Mouse (Mus musculus) 3T3-L1 (cell line): ENCODE data around the gene Fbxw2.
"Not testable (repeated sequence)": the region's sequence is repeated elsewhere in the genome, so short reads cannot be mapped to it uniquely, and the experiment has no call there.

ENCODE experiments used
- DNase-seq: peaks from one replicate; pipeline ENCODE4 v3.0.0-alpha.2; 2015; ENCODE audit warnings: low read depth, low spot score

Gene Fbxw2

DNA sequence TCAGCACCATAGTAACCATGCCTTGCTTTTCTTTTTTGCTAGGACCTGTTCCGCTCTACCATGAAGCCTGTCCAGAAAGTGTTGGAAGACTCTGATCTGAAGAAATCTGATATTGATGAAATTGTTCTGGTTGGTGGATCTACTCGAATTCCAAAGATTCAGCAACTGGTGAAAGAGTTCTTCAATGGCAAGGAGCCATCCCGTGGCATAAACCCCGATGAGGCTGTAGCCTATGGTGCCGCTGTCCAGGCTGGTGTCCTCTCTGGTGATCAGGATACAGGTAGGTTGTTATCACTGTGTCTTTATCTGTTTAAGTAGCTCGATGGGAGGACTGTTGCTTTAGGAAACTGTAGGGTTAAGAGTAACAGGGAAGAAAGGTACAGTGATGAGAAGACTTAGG is 51.6 kb downstream of the Fbxw2 start:
- DNase-seq, result no peak

DNA sequence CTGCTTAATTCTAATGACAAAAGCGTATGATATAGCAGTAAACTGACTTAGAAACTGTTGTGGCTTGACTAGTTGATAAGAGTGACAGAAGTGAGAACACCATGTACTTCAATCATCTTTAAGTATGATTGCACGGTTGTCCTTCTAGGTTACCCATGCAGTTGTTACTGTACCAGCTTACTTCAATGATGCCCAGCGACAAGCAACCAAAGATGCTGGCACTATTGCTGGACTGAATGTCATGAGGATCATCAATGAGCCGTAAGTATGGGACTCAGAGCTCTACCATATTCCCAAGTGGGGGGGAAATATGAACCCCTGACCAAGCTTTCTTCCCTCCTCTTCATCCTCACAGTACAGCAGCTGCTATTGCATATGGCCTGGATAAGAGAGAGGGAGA is 52.4 kb downstream of the Fbxw2 start:
- DNase-seq, result no peak

DNA sequence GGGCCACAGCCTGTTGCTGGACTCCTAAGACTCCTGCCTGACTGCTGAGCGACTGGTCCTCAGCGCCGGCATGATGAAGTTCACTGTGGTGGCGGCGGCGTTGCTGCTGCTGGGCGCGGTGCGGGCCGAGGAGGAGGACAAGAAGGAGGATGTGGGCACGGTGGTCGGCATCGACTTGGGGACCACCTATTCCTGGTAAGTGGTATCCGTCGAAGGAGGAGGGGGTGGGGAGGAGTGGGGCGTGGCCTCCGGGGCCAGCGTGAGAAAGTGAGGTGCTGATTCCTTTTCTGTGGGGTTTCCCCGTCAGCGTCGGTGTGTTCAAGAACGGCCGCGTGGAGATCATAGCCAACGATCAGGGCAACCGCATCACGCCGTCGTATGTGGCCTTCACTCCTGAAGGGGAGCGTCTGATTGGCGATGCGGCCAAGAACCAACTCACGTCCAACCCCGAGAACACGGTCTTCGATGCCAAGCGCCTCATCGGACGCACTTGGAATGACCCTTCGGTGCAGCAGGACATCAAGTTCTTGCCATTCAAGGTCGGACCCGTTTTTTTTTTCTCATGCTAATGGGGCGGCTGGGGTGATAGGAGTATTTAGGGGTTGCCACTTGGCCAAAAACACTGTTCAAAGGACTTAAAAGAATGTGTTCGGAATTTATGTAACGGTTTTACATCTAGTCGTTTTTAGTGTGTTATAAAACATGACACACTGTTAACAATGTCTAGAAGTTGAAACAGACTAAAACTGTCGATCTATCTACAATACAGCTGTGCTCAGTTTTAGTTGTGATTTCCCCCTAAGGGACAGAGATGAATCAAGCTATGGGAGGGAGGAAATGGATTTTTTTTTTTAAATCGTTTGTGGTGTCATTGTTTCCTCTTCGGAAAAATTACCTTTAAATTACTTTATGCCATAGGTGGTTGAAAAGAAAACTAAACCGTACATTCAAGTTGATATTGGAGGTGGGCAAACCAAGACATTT is 53.6 kb downstream of the Fbxw2 start:
- DNase-seq, result peak; percentile 65

DNA sequence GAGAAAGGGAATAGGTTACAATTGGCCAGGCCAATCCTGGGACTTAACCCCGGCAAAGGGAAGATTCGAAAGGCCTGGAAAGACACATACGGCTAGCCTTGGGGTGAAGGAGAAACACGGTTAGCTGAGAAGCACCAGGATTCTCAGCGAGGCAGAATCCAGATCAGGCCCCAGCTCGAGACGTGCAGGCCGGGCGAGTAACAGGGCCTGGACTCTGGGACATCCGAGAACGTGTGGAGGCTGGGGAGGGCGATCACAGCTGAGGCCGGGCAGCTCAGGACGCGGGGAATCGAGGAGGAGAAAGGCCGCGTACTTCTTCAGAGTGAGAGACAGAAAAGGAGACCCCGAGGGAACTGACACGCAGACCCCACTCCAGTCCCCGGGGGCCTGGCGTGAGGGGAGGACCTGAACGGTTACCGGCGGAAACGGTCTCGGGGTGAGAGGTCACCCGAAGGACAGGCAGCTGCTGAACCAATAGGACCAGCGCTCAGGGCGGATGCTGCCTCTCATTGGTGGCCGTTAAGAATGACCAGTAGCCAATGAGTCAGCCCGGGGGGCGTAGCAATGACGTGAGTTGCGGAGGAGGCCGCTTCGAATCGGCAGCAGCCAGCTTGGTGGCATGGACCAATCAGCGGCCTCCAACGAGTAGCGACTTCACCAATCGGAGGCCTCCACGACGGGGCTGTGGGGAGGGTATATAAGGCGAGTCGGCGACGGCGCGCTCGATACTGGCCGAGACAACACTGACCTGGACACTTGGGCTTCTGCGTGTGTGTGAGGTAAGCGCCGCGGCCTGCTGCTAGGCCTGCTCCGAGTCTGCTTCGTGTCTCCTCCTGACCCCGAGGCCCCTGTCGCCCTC is 54.5 kb downstream of the Fbxw2 start, which contains the start of gene Hspa5:
Gene Hspa5 (plus strand): TSS at position 603 of the 859 bp plus-strand sequence.
- peak; percentile 100 for DNase-seq

DNA sequence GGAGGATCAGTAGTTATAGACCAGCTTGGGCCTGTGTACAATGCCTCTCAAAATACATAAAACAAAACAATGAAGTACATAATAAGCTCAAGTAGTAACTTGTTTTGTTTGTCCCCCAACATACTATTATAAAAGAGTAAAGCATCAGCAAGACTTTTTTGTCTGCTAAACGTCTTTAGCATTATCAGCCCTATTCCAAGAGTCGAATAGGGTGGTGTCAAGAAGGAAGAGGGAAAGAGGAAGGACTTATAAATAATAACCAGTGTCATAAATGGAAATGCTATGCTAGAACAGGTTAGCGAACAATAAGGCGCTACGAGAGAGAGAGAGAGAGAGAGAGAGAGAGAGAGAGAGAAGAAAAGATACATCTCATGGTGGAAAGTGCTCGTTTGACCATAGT is 55.2 kb downstream of the Fbxw2 start:
- no peak for DNase-seq

- peak; percentile 96 for DNase-seq
Measured at GRCm38 (mm10) chr2:34770049-34770448, 56.1 kb downstream of the Fbxw2 start.

- DNase-seq, result no peak
Measured at GRCm38 (mm10) chr2:34764801-34765200, 61.3 kb downstream of the Fbxw2 start.

DNA sequence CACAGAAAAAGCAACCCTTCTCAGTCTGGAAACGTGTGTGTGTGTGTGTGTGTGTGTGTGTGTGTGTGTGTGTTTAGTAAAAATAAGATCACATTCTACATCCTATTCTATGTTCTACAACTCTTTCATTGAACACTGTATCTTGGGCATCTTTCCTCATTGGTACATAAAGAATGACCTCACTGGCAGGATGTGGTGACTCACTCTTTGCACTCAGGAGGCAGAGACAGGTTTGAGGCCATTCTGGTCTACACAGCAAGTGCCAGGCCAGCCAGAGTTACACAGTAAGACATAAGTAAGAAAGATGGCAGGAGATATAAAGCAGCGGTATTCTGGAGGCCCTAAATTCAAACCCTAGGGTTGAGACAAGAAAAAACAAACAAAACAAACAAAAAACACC is 63.2 kb downstream of the Fbxw2 start:
- DNase-seq, result peak; percentile 63

DNA sequence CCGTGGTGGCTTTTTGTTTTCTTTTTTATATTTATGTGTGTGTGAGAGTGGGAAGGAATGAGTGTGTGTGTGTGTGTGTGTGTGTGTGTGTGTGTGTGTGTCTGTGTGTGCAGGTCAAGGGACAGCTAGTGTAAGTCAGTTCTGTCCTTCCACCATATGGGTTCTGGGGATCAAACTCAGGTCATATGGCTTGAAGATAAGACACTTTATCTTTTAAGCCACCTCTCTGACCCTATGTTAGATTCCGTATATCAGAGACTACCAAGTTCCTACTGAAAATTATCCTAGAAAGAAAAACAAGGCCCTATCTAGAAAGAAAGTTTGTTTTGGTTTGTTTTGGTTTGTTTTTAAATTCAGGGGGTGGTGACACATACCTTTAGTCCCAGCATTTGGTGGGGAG is 63.9 kb downstream of the Fbxw2 start:
- DNase-seq, result no peak

- not testable (repeated sequence) for DNase-seq
Measured at GRCm38 (mm10) chr2:34761272-34761671, 64.8 kb downstream of the Fbxw2 start.

GRCm38 (mm10) chr2:34757341-34757740 is 68.8 kb downstream of the Fbxw2 start:
- no peak for DNase-seq

GRCm38 (mm10) chr2:34754551-34755358 is 71.4 kb downstream of the Fbxw2 start, which contains the start of gene Gapvd1:
Gene Gapvd1 (minus strand): TSS chr2:34755232.
- peak; percentile 80 for DNase-seq
